Mouse (Mus musculus) kidney, adult 2 months (tissue): ENCODE results near the gene Mier1. TPM values are rescaled to one million over a fixed set of nuclear protein-coding genes. Genes with fewer than 3 reads are reported as not detected.
"Not testable (repeated sequence)": the region's sequence is repeated elsewhere in the genome, so short reads cannot be mapped to it uniquely, and the experiment has no call there.

Experiments
- DNase-seq: peaks from one replicate; pipeline ENCODE4 v3.0.0; 2021
- H3K27ac ChIP-seq: fragments of 200-500 bp; 2 replicates; pipeline ENCODE4 v1.5.1; 2012; ENCODE audit warnings: low read depth, low read length, control low read depth, inconsistent platforms; ENCODE audit not compliant: insufficient read depth
- H3K27me3 ChIP-seq: fragments of 200-500 bp; replicated peaks from 2 replicates; pipeline ENCODE4 v1.6.1; 2012; ENCODE audit warnings: mild to moderate bottlenecking, moderate library complexity, low read length, inconsistent platforms; ENCODE audit not compliant: control insufficient read depth, insufficient read depth
- H3K36me3 ChIP-seq: fragments of 200-500 bp; 2 replicates; pipeline ENCODE4 v1.6.1; 2012; ENCODE audit warnings: mild to moderate bottlenecking, moderate library complexity, low read length, inconsistent platforms; ENCODE audit not compliant: control insufficient read depth, insufficient read depth
- H3K4me1 ChIP-seq: fragments of 200-500 bp; 2 replicates; pipeline ENCODE4 v1.6.1; 2011; ENCODE audit warnings: low read length; ENCODE audit not compliant: control insufficient read depth, insufficient read depth
- H3K4me3 ChIP-seq: fragments of 200-500 bp; 2 replicates; pipeline ENCODE4 v1.5.1; 2011; ENCODE audit warnings: mild to moderate bottlenecking, low read depth, low read length, control low read depth; ENCODE audit not compliant: insufficient read depth
- CTCF ChIP-seq: fragments of 200-500 bp; conservative IDR thresholded peaks from 2 replicates; pipeline ENCODE4 v1.5.1; 2011; ENCODE audit warnings: low read depth, mild to moderate bottlenecking, control low read depth, low read length, moderate library complexity, mixed read lengths; ENCODE audit not compliant: insufficient read depth, insufficient read length
- POLR2A ChIP-seq: fragments of 200-500 bp; IDR thresholded peaks from one replicate; pipeline ENCODE4 v1.6.1; 2011; ENCODE audit warnings: low read depth, low read length, control low read depth
- WGBS: fragments of 180-500 bp; shearing (Covaris S2); methylation state at CpG from one replicate; pipeline ENCODE4 v1.1.7; 2018; 5-methylcytosine and 5-hydroxymethylcytosine counted together
- polyA plus RNA-seq: library from polyadenylated mRNA; depleted of rRNA; stranded (reverse); fragments of >200 nt; gene quantifications from 2 replicates; pipeline ENCODE4 v1.2.3, GENCODE M21; 2012

Mier1 gene
- polyA plus RNA-seq, 1 experiment: 10.6 TPM

DNA sequence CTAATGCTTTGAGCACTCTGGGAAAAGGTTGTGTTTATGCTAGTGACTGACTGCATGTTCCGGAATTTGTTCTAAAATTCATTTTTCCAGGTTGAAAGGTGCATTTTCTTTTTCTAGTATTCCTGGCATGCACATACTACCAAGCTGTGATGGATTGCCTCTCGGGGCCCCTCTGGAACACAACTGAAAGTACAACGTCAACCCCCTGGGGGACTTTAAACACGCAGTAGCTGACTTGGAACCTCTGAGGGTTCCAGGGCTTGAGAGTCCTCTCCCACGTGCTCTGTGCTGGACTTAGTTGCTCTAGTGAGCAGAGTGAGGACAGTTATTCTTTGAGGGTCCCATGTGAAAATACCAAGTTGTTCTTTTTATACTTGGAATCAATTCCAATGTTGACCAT lies 37.8 kb downstream of the Mier1 start:
- Histone ChIP-seq H3K27ac (no peak overlapping the region), H3K27me3 (no peaks in the 10 kb centered on the region), H3K4me3 (no peak overlapping the region), H3K36me3 (peaks cover 17% of the 10 kb centered on the region), H3K4me1 (no peaks in the 10 kb centered on the region)
- WGBS: 84% methylated on average over 5 of the region's 5 CpGs
- no peak for DNase-seq
- no peak for TF ChIP-seq CTCF
- TF ChIP-seq POLR2A: no peak

DNA sequence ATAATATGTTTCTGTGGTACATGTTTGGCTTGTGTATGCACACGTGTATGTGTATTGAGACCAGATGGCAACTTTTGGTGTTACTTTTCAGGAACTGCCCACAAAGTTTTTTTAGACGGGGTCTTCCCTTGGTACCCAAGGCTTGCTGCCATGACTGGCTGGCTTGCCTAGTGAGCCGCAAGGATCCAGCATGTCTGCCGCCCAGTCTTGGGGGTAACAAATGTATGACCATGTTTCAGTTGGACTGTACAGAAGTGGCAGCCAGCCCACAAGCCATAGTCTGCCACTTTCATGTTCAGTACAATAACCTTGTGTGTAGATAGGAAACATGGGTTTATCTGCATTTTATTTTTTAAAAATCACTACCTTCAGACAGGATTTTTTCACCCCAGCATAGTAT lies 44.6 kb downstream of the Mier1 start:
- H3K36me3 ChIP-seq: peaks cover 12% of the 10 kb centered on the region
- 95% methylated on average over 4 of the region's 4 CpGs for WGBS

DNA sequence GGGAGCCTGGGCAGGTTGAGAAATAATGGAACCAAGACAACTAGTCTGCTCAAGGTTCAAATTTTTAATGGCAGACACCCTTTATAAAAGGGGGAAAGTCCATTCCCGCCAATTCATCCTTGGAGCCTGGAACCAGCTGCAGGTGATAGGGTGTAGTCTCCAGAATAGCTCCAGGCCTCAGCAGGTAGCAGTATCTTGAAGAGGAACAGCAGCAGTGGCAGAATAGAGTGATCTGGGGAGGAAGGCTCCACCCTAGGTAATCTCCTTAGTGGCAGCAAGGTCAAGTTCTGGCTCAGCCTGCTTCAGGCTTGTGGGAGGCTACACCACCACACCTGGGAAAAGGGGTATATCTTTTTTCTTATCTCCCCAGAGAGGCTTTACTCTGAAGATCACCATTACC lies 52.0 kb downstream of the Mier1 start:
- not testable (repeated sequence) for H3K36me3 ChIP-seq, H3K27ac ChIP-seq, DNase-seq, H3K4me1 ChIP-seq, H3K27me3 ChIP-seq, H3K4me3 ChIP-seq
- WGBS: 95% methylated on average over 1 of the region's 1 CpGs

More for the DNA sequence above, 44.6 kb downstream of the Mier1 start:
- no peaks in the 10 kb centered on the region for H3K27me3 ChIP-seq
- DNase-seq: no peak
- no peak overlapping the region for H3K4me3 ChIP-seq
- no peak overlapping the region for H3K27ac ChIP-seq
- H3K4me1 ChIP-seq: no peaks in the 10 kb centered on the region
- TF ChIP-seq CTCF (no peak), POLR2A (no peak)

DNA sequence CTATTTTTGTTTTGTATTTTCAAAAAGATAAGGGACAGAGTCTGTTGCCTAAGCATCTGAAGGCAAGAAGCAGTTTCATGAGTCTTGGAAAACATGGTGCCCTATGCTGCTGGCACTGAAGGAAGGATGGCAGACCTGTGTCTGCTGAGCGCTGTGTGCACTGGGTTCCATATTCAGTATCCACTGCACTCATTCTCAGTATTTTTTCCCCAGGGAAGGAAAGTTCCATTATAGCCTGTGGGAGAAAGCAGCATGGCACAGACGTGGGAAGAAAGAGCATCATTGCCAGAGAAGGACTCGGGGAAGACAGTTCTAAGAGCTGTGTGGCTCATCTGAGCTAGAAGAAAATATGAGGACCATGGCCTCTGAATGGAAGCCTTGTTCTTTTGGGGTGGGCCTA lies 57.1 kb downstream of the Mier1 start:
- WGBS: 97% methylated on average over 3 of the region's 3 CpGs
- no peaks in the 10 kb centered on the region for H3K36me3 ChIP-seq
- DNase-seq: no peak
- no peaks in the 10 kb centered on the region for H3K4me1 ChIP-seq
- no peak overlapping the region for H3K27ac ChIP-seq
- no peaks in the 10 kb centered on the region for H3K27me3 ChIP-seq
- no peak for TF ChIP-seq CTCF
- TF ChIP-seq POLR2A: no peak
- no peak overlapping the region for H3K4me3 ChIP-seq

DNA sequence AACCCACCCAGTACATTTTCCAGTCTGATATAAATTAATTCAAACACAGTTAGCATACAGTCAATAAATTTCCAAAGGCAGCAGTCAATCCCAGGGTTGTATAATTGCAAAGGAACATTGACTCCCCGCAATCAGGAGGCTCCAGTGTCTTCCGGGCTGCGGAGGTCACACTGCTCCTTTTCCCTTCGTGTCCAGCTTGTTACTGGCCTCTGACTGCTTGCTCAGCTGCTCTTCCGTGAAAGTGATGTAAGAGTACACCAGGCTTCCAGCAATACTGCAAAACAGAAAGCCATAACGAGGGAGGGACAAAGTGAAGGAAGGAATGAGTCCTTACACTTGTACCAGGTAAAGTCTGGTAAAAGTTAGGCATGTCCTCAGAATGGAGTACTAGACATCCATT lies 59.3 kb downstream of the Mier1 start:
- no peaks in the 10 kb centered on the region for H3K27me3 ChIP-seq
- TF ChIP-seq CTCF (no peak), POLR2A (no peak)
- DNase-seq: no peak
- no peak overlapping the region for H3K4me3 ChIP-seq
- WGBS: 40% methylated on average over 6 of the region's 6 CpGs
- H3K36me3 ChIP-seq: no peaks in the 10 kb centered on the region
- H3K27ac ChIP-seq: no peak overlapping the region
- H3K4me1 ChIP-seq: peaks cover 3% of the 10 kb centered on the region; the same call in 1 of the 2 replicates

DNA sequence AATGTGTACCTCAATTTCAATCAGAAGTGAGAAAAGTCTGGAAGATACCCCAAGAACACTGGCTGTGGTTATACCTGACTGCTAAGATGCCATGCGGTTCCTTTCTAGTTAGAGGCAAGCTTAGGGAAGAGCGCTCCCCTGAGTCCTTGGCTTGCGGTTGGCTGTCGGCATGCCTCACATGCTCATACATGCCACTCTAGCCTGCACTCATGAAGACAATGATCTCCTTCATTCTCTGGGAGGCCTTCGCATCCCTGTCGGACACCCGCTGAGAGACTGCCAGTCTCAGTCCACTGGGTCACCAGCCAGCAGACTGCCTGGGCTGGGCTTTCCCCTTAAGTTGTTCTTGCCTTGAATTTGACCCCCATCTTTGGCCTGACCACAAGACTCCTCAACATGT lies 59.8 kb downstream of the Mier1 start:
- TF ChIP-seq CTCF (no peak), POLR2A (no peak)
- Histone ChIP-seq H3K4me3 (no peak overlapping the region), H3K36me3 (no peaks in the 10 kb centered on the region), H3K27me3 (no peaks in the 10 kb centered on the region), H3K27ac (no peak overlapping the region), H3K4me1 (peaks cover 3% of the 10 kb centered on the region; the same call in 1 of the 2 replicates)
- DNase-seq: no peak
- WGBS: 92% methylated on average over 7 of the region's 7 CpGs

DNA sequence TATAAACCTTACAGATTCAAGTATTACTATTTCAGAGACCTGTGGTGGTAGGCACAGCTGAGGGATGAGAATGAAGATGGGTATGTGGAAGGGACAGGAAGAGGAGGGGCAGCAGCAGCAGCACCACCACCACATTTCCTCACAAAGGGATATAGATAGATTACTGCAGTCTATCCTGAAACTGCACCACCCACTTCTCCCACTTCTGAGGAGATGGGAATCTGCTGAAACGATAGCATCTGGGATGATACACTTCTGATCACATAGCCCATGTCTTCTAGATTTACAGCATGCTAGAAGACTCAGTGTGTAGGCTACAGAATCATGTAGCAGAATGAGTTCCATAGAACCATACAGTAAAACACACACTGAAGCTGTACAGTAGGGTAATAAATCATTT lies 63.5 kb downstream of the Mier1 start:
- Histone ChIP-seq H3K27me3 (no peaks in the 10 kb centered on the region), H3K36me3 (no peaks in the 10 kb centered on the region), H3K4me3 (no peak overlapping the region), H3K4me1 (peaks cover 3% of the 10 kb centered on the region; the same call in 1 of the 2 replicates), H3K27ac (no peak overlapping the region)
- TF ChIP-seq CTCF (no peak), POLR2A (no peak)
- no peak for DNase-seq
- WGBS: 44% methylated on average over 1 of the region's 1 CpGs
